8 mouse cellular contexts compared by ENCODE assay signal in genomic region chr6:8275098-8275497, GRCm38 (mm10). TPM values are rescaled to one million over a fixed set of nuclear protein-coding genes. Genes with fewer than 3 reads are reported as not detected.
DNase-seq lines count a peak whose midpoint lies in the region; ATAC-seq lines count a peak whose summit lies in the region.

No protein-coding gene starts in this region.

- no peak for ATAC-seq in liver, embryonic 12.5 days
- no peak for ATAC-seq in embryonic facial prominence, embryonic 11.5 days (replicated peaks; ENCODE audit: insufficient number of reproducible peaks, low FRiP score, low TSS enrichment, low read depth)
- peak; percentile 82 to 84; a peak in 3 of 4 replicates for ATAC-seq in hematopoietic stem cell, adult 5-6 weeks (replicated peaks in 1 of 2; ENCODE audit: insufficient read depth in 1 of 2, low FRiP score in 2 of 2, low TSS enrichment in 1 of 2, low read depth in 1 of 2, poor library complexity in 2 of 2, severe bottlenecking in 2 of 2)
- ATAC-seq in neural tube, embryonic 12.5 days (ENCODE audit: low FRiP score, low read depth): 0 out of 2 replicates have a peak, but pooled peaks have one; percentile 53

- no peak overlapping the region for H3K27ac ChIP-seq in liver, embryonic 12.5 days
- H3K27ac ChIP-seq in embryonic facial prominence, embryonic 11.5 days (replicated peaks; ENCODE audit: low read depth, low read length): no peak overlapping the region
- H3K27ac ChIP-seq in neural tube, embryonic 12.5 days: no peak overlapping the region

- H3K36me3 ChIP-seq in liver, embryonic 12.5 days: peaks cover 15% of the 10 kb centered on the region
- no peaks in the 10 kb centered on the region for H3K36me3 ChIP-seq in embryonic facial prominence, embryonic 11.5 days (replicated peaks; ENCODE audit: control insufficient read depth, insufficient read depth, low read depth, low read length)
- H3K36me3 ChIP-seq in neural tube, embryonic 12.5 days: no peaks in the 10 kb centered on the region; the same call in 1 of the 2 replicates

- 10% methylated on average over 1 of the region's 1 CpGs for WGBS in liver, embryonic 12.5 days (ENCODE audit: insufficient replicate concordance)
- 6% methylated on average over 1 of the region's 1 CpGs for WGBS in embryonic facial prominence, embryonic 11.5 days
- 13% methylated on average over 1 of the region's 1 CpGs for WGBS in neural tube, embryonic 12.5 days

- no peak overlapping the region for H3K4me2 ChIP-seq in liver, embryonic 12.5 days
- H3K4me2 ChIP-seq in embryonic facial prominence, embryonic 11.5 days (ENCODE audit: low read depth, low read length): no peak overlapping the region
- H3K4me2 ChIP-seq in neural tube, embryonic 12.5 days (replicated peaks): no peak overlapping the region

- peaks cover 5% of the 10 kb centered on the region for H3K4me1 ChIP-seq in liver, embryonic 12.5 days
- H3K4me1 ChIP-seq in embryonic facial prominence, embryonic 11.5 days (ENCODE audit: control insufficient read depth, insufficient read depth, low read length): no peaks in the 10 kb centered on the region
- no peaks in the 10 kb centered on the region for H3K4me1 ChIP-seq in neural tube, embryonic 12.5 days

- H3K4me3 ChIP-seq in liver, embryonic 12.5 days: no peak overlapping the region
- H3K4me3 ChIP-seq in embryonic facial prominence, embryonic 11.5 days (ENCODE audit: low read depth, low read length): no peak overlapping the region
- no peak overlapping the region for H3K4me3 ChIP-seq in neural tube, embryonic 12.5 days

- no peaks in the 10 kb centered on the region for H3K9me3 ChIP-seq in liver, embryonic 12.5 days (replicated peaks)
- H3K9me3 ChIP-seq in embryonic facial prominence, embryonic 11.5 days (replicated peaks; ENCODE audit: control insufficient read depth, low read length): no peaks in the 10 kb centered on the region
- no peaks in the 10 kb centered on the region for H3K9me3 ChIP-seq in neural tube, embryonic 12.5 days

- peak; percentile 38 for DNase-seq in liver
- peak; percentile 69 for DNase-seq in adrenal gland, postnatal 10 days
- DNase-seq in embryonic facial prominence, embryonic 11.5 days (ENCODE audit: low spot score): peak; percentile 62
- peak; percentile 35 to 87 for DNase-seq in left cerebral cortex, adult 9 months (ENCODE audit: low spot score in 2 of 2)
- DNase-seq in thymus, adult 18-20 months: peak; percentile 68 to 85

- H3K9ac ChIP-seq in liver, embryonic 12.5 days: no peak overlapping the region
- no peak overlapping the region for H3K9ac ChIP-seq in embryonic facial prominence, embryonic 11.5 days (replicated peaks; ENCODE audit: low read length)
- H3K9ac ChIP-seq in neural tube, embryonic 12.5 days: no peak overlapping the region

- H3K27me3 ChIP-seq in liver, embryonic 12.5 days (replicated peaks): no peaks in the 10 kb centered on the region
- no peaks in the 10 kb centered on the region for H3K27me3 ChIP-seq in embryonic facial prominence, embryonic 11.5 days (ENCODE audit: control insufficient read depth, insufficient read depth, low read length)
- H3K27me3 ChIP-seq in neural tube, embryonic 12.5 days (replicated peaks): no peaks in the 10 kb centered on the region

RNA-seq across cellular contexts. Expression of gene Gm45062, which starts 15.8 kb away (rescaled TPM):
- 1.4 TPM in 2 replicates for polyA plus RNA-seq in liver, embryonic 12.5 days (2016; fragmentation: Nextera tagmentation; extraction: Ambion mirVana)
- 1 to 10 TPM; 1.4 to 2.1 TPM for total RNA-seq in adrenal gland, postnatal 10 days (2021)
- polyA plus RNA-seq in embryonic facial prominence, embryonic 11.5 days (2014; fragmentation: Nextera tagmentation; extraction: Ambion mirVana): 14.3 and 17.1 TPM in 2 replicates
- total RNA-seq in hematopoietic stem cell, adult 5-6 weeks (2017): 4.7 and 5.1 TPM in 2 replicates
- polyA plus RNA-seq in neural tube, embryonic 12.5 days (2016; fragmentation: Nextera tagmentation; extraction: Ambion mirVana): 16.3 and 20.3 TPM in 2 replicates

RNA-seq across cellular contexts. Expression of gene Umad1, which starts 16.0 kb away (rescaled TPM):
- polyA plus RNA-seq in liver, embryonic 12.5 days (2016; fragmentation: Nextera tagmentation; extraction: Ambion mirVana): 17.2 and 17.4 TPM in 2 replicates
- 10 to 100 TPM; 10.1 to 11.5 TPM for total RNA-seq in adrenal gland, postnatal 10 days (2021)
- polyA plus RNA-seq in embryonic facial prominence, embryonic 11.5 days (2014; fragmentation: Nextera tagmentation; extraction: Ambion mirVana): 19.7 and 22.6 TPM in 2 replicates
- 7.3 and 9.5 TPM in 2 replicates for total RNA-seq in hematopoietic stem cell, adult 5-6 weeks (2017)
- polyA plus RNA-seq in neural tube, embryonic 12.5 days (2016; fragmentation: Nextera tagmentation; extraction: Ambion mirVana): 30.5 and 31.5 TPM in 2 replicates

RNA-seq across cellular contexts. Expression of gene Rpa3, which starts 16.1 kb away (rescaled TPM):
- 144 and 147 TPM in 2 replicates for polyA plus RNA-seq in liver, embryonic 12.5 days (2016; fragmentation: Nextera tagmentation; extraction: Ambion mirVana)
- total RNA-seq in adrenal gland, postnatal 10 days (2021): 10 to 100 TPM; 40.0 to 47.4 TPM
- 208 and 228 TPM in 2 replicates for polyA plus RNA-seq in embryonic facial prominence, embryonic 11.5 days (2014; fragmentation: Nextera tagmentation; extraction: Ambion mirVana)
- total RNA-seq in hematopoietic stem cell, adult 5-6 weeks (2017): 69.3 and 84.3 TPM in 2 replicates
- 124 and 136 TPM in 2 replicates for polyA plus RNA-seq in neural tube, embryonic 12.5 days (2016; fragmentation: Nextera tagmentation; extraction: Ambion mirVana)

Comparison
In these comparisons a context has a peak if more than half of its experiments do, and no peak if none do; other contexts are left out.
1. ATAC-seq: peak in hematopoietic stem cell, adult 5-6 weeks (2 of 2) and neural tube, embryonic 12.5 days (single experiment); none in liver, embryonic 12.5 days (single experiment) and embryonic facial prominence, embryonic 11.5 days (single experiment).
2. Peak in every context shown above with its lines, with median percentiles within 50 percentile points of each other: DNase-seq.